Mouse (Mus musculus) cerebellum, postnatal 14 days (tissue): ENCODE results near the gene Slc6a18.
"Not testable (repeated sequence)": the region's sequence is repeated elsewhere in the genome, so short reads cannot be mapped to it uniquely, and the experiment has no call there.

ENCODE experiments used
- DNase-seq, 2 experiments: peaks; one replicate each; pipeline ENCODE4 v3.0.0; 2021; ENCODE audit warnings: mixed read lengths in 2 of 2

The Slc6a18 gene

GRCm38 (mm10) chr13:73677853-73678252 is at the start of gene Slc6a18:
Gene Slc6a18 (minus strand): TSS chr13:73678023.
- no peak for DNase-seq

GRCm38 (mm10) chr13:73725315-73725714 is 47.5 kb upstream of the Slc6a18 start:
- no peak for DNase-seq

GRCm38 (mm10) chr13:73723081-73723668 is 45.4 kb upstream of the Slc6a18 start:
- DNase-seq: peak; percentile 61 to 64

- DNase-seq: no peak
These were observed 42.4 kb upstream of the Slc6a18 start for GRCm38 (mm10) chr13:73720241-73720640.

GRCm38 (mm10) chr13:73718225-73718624 is 40.4 kb upstream of the Slc6a18 start:
- peak; percentile 91 to 93 for DNase-seq

- peak in 1 of 2 experiments; percentile 19 for DNase-seq
These were observed 36.2 kb upstream of the Slc6a18 start for GRCm38 (mm10) chr13:73714020-73714419.

GRCm38 (mm10) chr13:73713204-73713603 is 35.4 kb upstream of the Slc6a18 start:
- no peak for DNase-seq

- DNase-seq: no peak
These were observed 34.4 kb upstream of the Slc6a18 start for GRCm38 (mm10) chr13:73712228-73712627.

GRCm38 (mm10) chr13:73711803-73712202 is 34.0 kb upstream of the Slc6a18 start:
- DNase-seq: no peak

- no peak for DNase-seq
These were observed 33.4 kb upstream of the Slc6a18 start for GRCm38 (mm10) chr13:73711221-73711620.

GRCm38 (mm10) chr13:73709491-73709890 is 31.7 kb upstream of the Slc6a18 start:
- no peak for DNase-seq

GRCm38 (mm10) chr13:73704694-73705325 is 27.0 kb upstream of the Slc6a18 start, which contains the start of gene Slc6a19:
Gene Slc6a19 (minus strand): TSS chr13:73704865.
- DNase-seq: no peak

- not testable (repeated sequence) for DNase-seq
These were observed 25.7 kb upstream of the Slc6a18 start for GRCm38 (mm10) chr13:73703486-73703885.

GRCm38 (mm10) chr13:73702776-73703175 is 25.0 kb upstream of the Slc6a18 start:
- DNase-seq: no peak

GRCm38 (mm10) chr13:73701161-73701883 is 23.5 kb upstream of the Slc6a18 start:
- DNase-seq: peak; percentile 50 to 56

GRCm38 (mm10) chr13:73700554-73700953 is 22.7 kb upstream of the Slc6a18 start:
- DNase-seq: no peak

GRCm38 (mm10) chr13:73699714-73700113 is 21.9 kb upstream of the Slc6a18 start:
- DNase-seq: no peak

- DNase-seq: no peak
These were observed 18.7 kb upstream of the Slc6a18 start for GRCm38 (mm10) chr13:73696529-73696928.

GRCm38 (mm10) chr13:73694972-73695371 is 17.1 kb upstream of the Slc6a18 start:
- DNase-seq: no peak

GRCm38 (mm10) chr13:73693333-73693732 is 15.5 kb upstream of the Slc6a18 start:
- DNase-seq: no peak

- DNase-seq: peak; percentile 72 to 80
These were observed 14.5 kb upstream of the Slc6a18 start for GRCm38 (mm10) chr13:73692249-73692868.

- DNase-seq: no peak
These were observed 11.1 kb upstream of the Slc6a18 start for GRCm38 (mm10) chr13:73688934-73689333.

- DNase-seq: no peak
These were observed 9.8 kb upstream of the Slc6a18 start for GRCm38 (mm10) chr13:73687601-73688000.
